ENCODE assay signal across 9 mouse cellular contexts in genomic region chr11:65162767-65163120, GRCm38 (mm10). TPM values are rescaled to one million over a fixed set of nuclear protein-coding genes. Genes with fewer than 3 reads are reported as not detected.
A peak's percentile ranks its signal among the peaks of the same experiment; 100 is the strongest.
DNase-seq lines count a peak whose midpoint lies in the region; ATAC-seq and TF ChIP-seq lines count a peak whose summit lies in the region.
"Had no signal": no experiment of that assay in that cellular context is flagged by ENCODE, and none has a peak within 500 bp of the region (broad histone marks: within the 10 kb centered on the region; RNA-seq: fewer than 3 reads in every experiment).

TSS of gene Arhgap44 (minus strand) at chr11:65162961.

- H3K27me3 ChIP-seq in forebrain, embryonic 11.5 days (ENCODE audit: control insufficient read depth, insufficient read depth, low read length): no peaks in the 10 kb centered on the region
- 0 out of 2 replicates have a peak, but pooled peaks cover 3% of the 10 kb centered on the region for H3K27me3 ChIP-seq in heart, embryonic 15.5 days
- H3K27me3 ChIP-seq in liver, embryonic 13.5 days: peaks cover 27% of the 10 kb centered on the region

- H3K4me2 ChIP-seq in forebrain, embryonic 11.5 days (ENCODE audit: low read depth, low read length, severe bottlenecking): peak within 1 kb of the TSS; percentile 88
- H3K4me2 ChIP-seq in heart, embryonic 15.5 days: peak within 1 kb of the TSS; percentile 95
- peak within 1 kb of the TSS; percentile 67 for H3K4me2 ChIP-seq in liver, embryonic 13.5 days

- no peaks in the 10 kb centered on the region for H3K36me3 ChIP-seq in forebrain, embryonic 11.5 days (ENCODE audit: control insufficient read depth, insufficient read depth, low read length)
- no peaks in the 10 kb centered on the region for H3K36me3 ChIP-seq in heart, embryonic 15.5 days
- H3K36me3 ChIP-seq in liver, embryonic 13.5 days: no peaks in the 10 kb centered on the region
- H3K36me3 ChIP-seq: G1E had no signal

- no peak within 1 kb of the TSS for H3K27ac ChIP-seq in forebrain, embryonic 11.5 days (ENCODE audit: low read depth, low read length)
- H3K27ac ChIP-seq in heart, embryonic 15.5 days: peak within 1 kb of the TSS; percentile 26; the same call in 1 of the 2 replicates
- H3K27ac ChIP-seq in liver, embryonic 13.5 days: no peak within 1 kb of the TSS

- ATAC-seq in forebrain, embryonic 11.5 days (replicated peaks; ENCODE audit: low FRiP score): peak; percentile 96
- peak; percentile 86 for ATAC-seq in heart, embryonic 15.5 days (replicated peaks; ENCODE audit: insufficient number of reproducible peaks, insufficient read depth, low FRiP score, low read depth)
- ATAC-seq in liver, embryonic 13.5 days (ENCODE audit: low read depth): peak; percentile 55; the same call in 1 of the 2 replicates

- TF ChIP-seq CTCF in brain, embryonic 14.5 days (IDR thresholded peaks at IDR 0.05; ENCODE audit: borderline replicate concordance, extremely low read depth, insufficient read depth, insufficient read length): no peak

- TF ChIP-seq POLR2A in brain, embryonic 14.5 days (IDR thresholded peaks at IDR 0.05; ENCODE audit: borderline replicate concordance, extremely low read depth, insufficient read depth, insufficient read length, poor library complexity, severe bottlenecking): peak; percentile 72; the same call in 1 of the 2 replicates

- no peaks in the 10 kb centered on the region for H3K4me1 ChIP-seq in forebrain, embryonic 11.5 days (replicated peaks; ENCODE audit: control insufficient read depth, insufficient read depth, low read length)
- H3K4me1 ChIP-seq in heart, embryonic 15.5 days (replicated peaks): peaks cover 18% of the 10 kb centered on the region
- no peaks in the 10 kb centered on the region; the same call in 1 of the 2 replicates for H3K4me1 ChIP-seq in liver, embryonic 13.5 days (replicated peaks)

- peak within 1 kb of the TSS; percentile 73 for H3K4me3 ChIP-seq in forebrain, embryonic 11.5 days (ENCODE audit: low read depth, low read length)
- H3K4me3 ChIP-seq in heart, embryonic 15.5 days: peak within 1 kb of the TSS; percentile 80
- H3K4me3 ChIP-seq in liver, embryonic 13.5 days (replicated peaks): peak within 1 kb of the TSS; percentile 62

- peak within 1 kb of the TSS; percentile 86 for H3K9ac ChIP-seq in forebrain, embryonic 11.5 days (ENCODE audit: low read length)
- H3K9ac ChIP-seq in heart, embryonic 15.5 days: peak within 1 kb of the TSS; percentile 80
- peak within 1 kb of the TSS; percentile 53 for H3K9ac ChIP-seq in liver, embryonic 13.5 days

- DNase-seq in 3T3-L1 (ENCODE audit: low read depth, low spot score): peak; percentile 44
- peak; percentile 85 for DNase-seq in brain, embryonic 14.5 days (ENCODE audit: low read depth)
- DNase-seq in forebrain, embryonic 11.5 days (ENCODE audit: low spot score): peak; percentile 86
- peak; percentile 83 for DNase-seq in kidney, postnatal 14 days
- DNase-seq in liver, embryonic 13.5 days: no peak
- DNase-seq in ovary, adult 18-20 months (ENCODE audit: low spot score): peak; percentile 30
- no peak for DNase-seq in adipocyte (ENCODE audit: low spot score)

- H3K9me3 ChIP-seq in forebrain, embryonic 11.5 days (ENCODE audit: control insufficient read depth, low read length): no peaks in the 10 kb centered on the region
- no peaks in the 10 kb centered on the region for H3K9me3 ChIP-seq in heart, embryonic 15.5 days (replicated peaks)
- H3K9me3 ChIP-seq in liver, embryonic 13.5 days (replicated peaks): no peaks in the 10 kb centered on the region

- WGBS in forebrain, embryonic 11.5 days: under 1% methylated on average over 27 of the region's 27 CpGs
- WGBS in heart, embryonic 15.5 days: under 1% methylated on average over 27 of the region's 27 CpGs
- 0% methylated on average over 27 of the region's 27 CpGs for WGBS in liver, embryonic 13.5 days (ENCODE audit: insufficient replicate concordance)

RNA-seq across cellular contexts. Expression of gene Arhgap44, which starts in this region (rescaled TPM):
- 7.8 and 12.2 TPM in 2 replicates for polyA plus RNA-seq in brain, embryonic 14.5 days (2012; rRNA removed)
- 4.5 and 4.8 TPM in 2 replicates for polyA plus RNA-seq in forebrain, embryonic 11.5 days (2014; fragmentation: Nextera tagmentation; extraction: Ambion mirVana)
- polyA plus RNA-seq in heart, embryonic 15.5 days (2015; fragmentation: Nextera tagmentation; extraction: Ambion mirVana): 10.5 and 12.9 TPM in 2 replicates
- 0.66 and 0.71 TPM in 2 replicates for polyA plus RNA-seq in liver, embryonic 13.5 days (2015; fragmentation: Nextera tagmentation; extraction: Ambion mirVana)
- polyA plus RNA-seq: G1E had no signal

Comparison
In these comparisons a context has a peak if more than half of its experiments do, and no peak if none do; other contexts are left out.
1. Peak in ATAC-seq, H3K4me3 ChIP-seq, H3K9ac ChIP-seq and H3K4me2 ChIP-seq in liver, embryonic 13.5 days; RNA of the gene not detected or under 1 TPM.
2. DNase-seq: peak in 3T3-L1 (single experiment), brain, embryonic 14.5 days (single experiment), forebrain, embryonic 11.5 days (single experiment), kidney, postnatal 14 days (single experiment) and ovary, adult 18-20 months (single experiment); none in liver, embryonic 13.5 days (single experiment) and adipocyte (single experiment).
3. Peak in every context shown above with its lines, with median percentiles within 50 percentile points of each other: ATAC-seq, H3K4me2 ChIP-seq, H3K4me3 ChIP-seq and H3K9ac ChIP-seq.